Mouse (Mus musculus): ENCODE measurements at regions not wholly inside any gene's neighbourhood (a gene's known extent, or its start where the extent isn't known, plus 50 kb on each side); places are given as distances from the start of the nearest gene placed in this dataset.

GRCm38 (mm10) chr2:95715355-95715754 lies 602.6 kb upstream of the Lrrc4c start:
- no peak for TF ChIP-seq ZNF384 (IDR thresholded peaks at IDR 0.05; ENCODE audit: low read depth, low read length)
- no peak for TF ChIP-seq MAFK (IDR thresholded peaks at IDR 0.05; ENCODE audit: insufficient read depth, low read depth, low read length)
- TF ChIP-seq CHD2 (IDR thresholded peaks at IDR 0.05; ENCODE audit: low read depth, low read length) = no peak
- no peak for TF ChIP-seq ZC3H11A (IDR thresholded peaks at IDR 0.05; ENCODE audit: borderline replicate concordance, low read depth, low read length)

Measured in ES-E14 (cell line).